Mouse (Mus musculus) liver, adult 2 months (tissue): Measurements from ENCODE around the gene Fkbp1b. TPM values are rescaled to one million over a fixed set of nuclear protein-coding genes. Genes with fewer than 3 reads are reported as not detected.

Experiments used
- DNase-seq: peaks from one replicate; pipeline ENCODE4 v3.0.0-alpha.2; 2011; ENCODE audit warnings: low read depth, low spot score; ENCODE audit errors: extremely low read depth
- H3K27ac ChIP-seq: fragments of 200-500 bp; replicated peaks from 2 replicates; pipeline ENCODE4 v1.5.1; 2012; ENCODE audit warnings: low read depth, mild to moderate bottlenecking, control low read depth, inconsistent platforms, low read length; ENCODE audit not compliant: insufficient read depth
- H3K27me3 ChIP-seq: fragments of 200-500 bp; 2 replicates; pipeline ENCODE4 v1.6.1; 2012; ENCODE audit warnings: mild to moderate bottlenecking, moderate library complexity, low read length, inconsistent platforms; ENCODE audit not compliant: control insufficient read depth, insufficient read depth
- H3K36me3 ChIP-seq: fragments of 200-500 bp; 2 replicates; pipeline ENCODE4 v1.6.1; 2012; ENCODE audit warnings: low read length, inconsistent platforms; ENCODE audit not compliant: control insufficient read depth, insufficient read depth
- H3K4me1 ChIP-seq: fragments of 200-500 bp; 2 replicates; pipeline ENCODE4 v1.6.1; 2011; ENCODE audit warnings: low read length; ENCODE audit not compliant: control insufficient read depth, insufficient read depth
- H3K4me3 ChIP-seq: fragments of 200-500 bp; 2 replicates; pipeline ENCODE4 v1.5.1; 2011; ENCODE audit warnings: low read depth, mild to moderate bottlenecking, control low read depth, low read length, moderate library complexity; ENCODE audit not compliant: insufficient read depth
- H3K79me2 ChIP-seq: fragments of 200-500 bp; 2 replicates; pipeline ENCODE4 v1.6.1; 2012; ENCODE audit warnings: inconsistent platforms, mild to moderate bottlenecking, low read length, moderate library complexity; ENCODE audit not compliant: control insufficient read depth, insufficient read depth
- H3K9ac ChIP-seq: fragments of 200-500 bp; 2 replicates; pipeline ENCODE4 v1.6.1; 2012; ENCODE audit warnings: low read depth, mild to moderate bottlenecking, control low read depth, inconsistent platforms, low read length
- CTCF ChIP-seq: fragments of 200-500 bp; IDR thresholded peaks from 2 replicates; pipeline ENCODE4 v1.5.1; 2011; ENCODE audit warnings: low read depth, low read length, control low read depth
- POLR2A ChIP-seq: fragments of 200-500 bp; IDR thresholded peaks from 2 replicates; pipeline ENCODE4 v1.6.1; 2011; ENCODE audit warnings: low read length, control low read depth; ENCODE audit not compliant: insufficient read depth; ENCODE audit errors: extremely low read depth
- WGBS: fragments of 180-500 bp; shearing (Covaris S2); methylation state at CpG from one replicate; pipeline ENCODE4 v1.1.7; 2018; 5-methylcytosine and 5-hydroxymethylcytosine counted together
- polyA plus RNA-seq: library from polyadenylated mRNA; depleted of rRNA; stranded (reverse); fragments of >200 nt; gene quantifications from 2 replicates; pipeline ENCODE4 v1.2.3, GENCODE M21; 2012
- total RNA-seq: library from RNA; depleted of rRNA; stranded (reverse); fragments of >200 nt; gene quantifications from 2 replicates; pipeline ENCODE4 v1.2.3, GENCODE M21; 2014

Fkbp1b gene
- total and polyA plus RNA-seq, 2 experiments: 0.55 to 0.80 TPM

GRCm38 (mm10) chr12:4842890-4843597 is 1.7 kb upstream of the Fkbp1b start, which contains the start of gene Wdcp:
Gene Wdcp, plus strand, starts transcription at chr12:4843303.
- peak; percentile 91 for DNase-seq
- peak within 1 kb of the TSS; percentile 66 for H3K4me3 ChIP-seq
- TF ChIP-seq CTCF (no peak), POLR2A (peak; percentile 48; the same call in 1 of the 2 replicates)
- under 1% methylated on average over 30 of the region's 30 CpGs for WGBS
- H3K27ac ChIP-seq: peak within 1 kb of the TSS; percentile 81
- H3K79me2 ChIP-seq: peaks cover 3% of the 10 kb centered on the region; the same call in 1 of the 2 replicates
- H3K4me1 ChIP-seq: peaks cover 4% of the 10 kb centered on the region
- no peaks in the 10 kb centered on the region for H3K36me3 ChIP-seq
- no peaks in the 10 kb centered on the region for H3K27me3 ChIP-seq
- peak within 1 kb of the TSS; percentile 81 for H3K9ac ChIP-seq

- 90% methylated on average over 8 of the region's 8 CpGs for WGBS
- H3K79me2 ChIP-seq: peaks cover 2% of the 10 kb centered on the region; the same call in 1 of the 2 replicates
- H3K36me3 ChIP-seq: no peaks in the 10 kb centered on the region
- no peak overlapping the region for H3K9ac ChIP-seq
- H3K4me3 ChIP-seq: no peak overlapping the region
- H3K27ac ChIP-seq: no peak overlapping the region
- H3K27me3 ChIP-seq: no peaks in the 10 kb centered on the region
- peaks cover 4% of the 10 kb centered on the region for H3K4me1 ChIP-seq
- no peak for TF ChIP-seq CTCF
- no peak for TF ChIP-seq POLR2A
- DNase-seq: no peak
These were observed 1.1 kb upstream of the Fkbp1b start for GRCm38 (mm10) chr12:4842456-4842855.

DNA sequence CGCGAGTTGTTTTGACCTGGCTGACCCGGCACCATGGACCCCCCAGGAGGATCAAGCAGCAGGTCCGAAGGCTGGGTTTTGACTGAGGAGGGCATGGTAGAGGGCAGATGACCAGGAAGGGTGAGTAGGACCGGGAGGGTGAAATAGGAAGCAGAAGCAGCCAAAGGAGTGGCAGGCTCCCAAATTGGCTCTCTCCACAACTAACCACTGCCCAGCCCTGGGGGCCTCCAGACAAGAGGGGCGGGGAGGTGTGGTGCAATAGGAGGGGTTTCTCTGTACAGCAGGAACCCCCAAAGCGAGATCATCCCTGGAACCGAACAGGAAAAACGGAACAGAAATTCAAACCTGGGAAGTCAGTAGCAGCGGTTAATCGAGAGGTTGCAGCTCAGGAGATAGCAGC is 650 bp downstream of the Fkbp1b start:
- Histone ChIP-seq H3K79me2 (no peaks in the 10 kb centered on the region; the same call in 1 of the 2 replicates), H3K4me1 (peaks cover 9% of the 10 kb centered on the region), H3K9ac (peak overlapping the region; percentile 63), H3K27me3 (no peaks in the 10 kb centered on the region), H3K4me3 (peak overlapping the region; percentile 59), H3K27ac (no peak overlapping the region), H3K36me3 (no peaks in the 10 kb centered on the region)
- WGBS: 17% methylated on average over 11 of the region's 11 CpGs
- DNase-seq: no peak
- TF ChIP-seq POLR2A (no peak), CTCF (no peak)

DNA sequence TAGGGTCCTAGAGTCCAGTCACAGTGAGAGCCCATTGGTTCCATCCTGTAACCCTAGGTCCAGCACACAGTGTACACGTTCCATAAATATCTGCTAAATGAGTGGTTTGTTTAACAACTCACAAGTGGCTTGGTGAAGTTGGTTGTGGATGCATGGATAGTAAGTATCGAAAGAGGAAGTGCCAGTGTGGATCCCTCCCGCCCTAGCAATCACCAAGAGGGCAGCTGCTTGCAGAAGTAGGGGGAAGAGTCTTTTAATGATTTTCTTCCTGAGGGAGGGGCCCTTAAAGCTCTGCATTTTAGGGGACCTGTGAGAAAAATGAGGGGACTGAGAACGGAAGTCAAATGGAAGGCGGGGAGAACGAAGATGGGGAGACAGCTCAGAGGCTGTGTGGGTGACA is 1.4 kb downstream of the Fkbp1b start:
- no peak for TF ChIP-seq POLR2A
- TF ChIP-seq CTCF: no peak
- Histone ChIP-seq H3K79me2 (no peaks in the 10 kb centered on the region; the same call in 1 of the 2 replicates), H3K36me3 (no peaks in the 10 kb centered on the region), H3K4me1 (peaks cover 9% of the 10 kb centered on the region), H3K9ac (no peak overlapping the region), H3K27ac (no peak overlapping the region), H3K27me3 (no peaks in the 10 kb centered on the region), H3K4me3 (no peak overlapping the region)
- 77% methylated on average over 6 of the region's 6 CpGs for WGBS
- no peak for DNase-seq

DNA sequence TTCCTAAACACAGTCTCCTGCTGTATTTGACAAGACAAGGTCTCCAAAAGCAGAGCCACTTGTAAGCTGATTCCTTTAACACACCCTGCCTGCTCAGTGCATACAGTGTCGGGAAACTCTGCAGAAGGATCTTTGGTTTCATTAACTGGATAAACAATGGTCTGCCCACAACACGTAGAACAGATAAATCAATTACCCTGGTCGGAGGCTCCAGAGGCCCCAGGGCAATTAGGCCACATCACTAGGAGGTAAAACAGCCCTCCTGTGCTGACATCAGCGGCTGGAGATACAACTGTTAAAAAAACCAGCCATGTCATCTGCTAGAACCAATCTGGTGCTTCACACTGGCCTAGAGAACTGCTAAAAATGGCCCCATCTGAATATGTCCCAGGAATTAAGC is 4.4 kb downstream of the Fkbp1b start:
- Histone ChIP-seq H3K27me3 (no peaks in the 10 kb centered on the region), H3K9ac (no peak overlapping the region), H3K79me2 (no peaks in the 10 kb centered on the region), H3K27ac (no peak overlapping the region), H3K4me3 (no peak overlapping the region), H3K36me3 (peaks cover 1% of the 10 kb centered on the region; the same call in 1 of the 2 replicates), H3K4me1 (peaks cover 5% of the 10 kb centered on the region; the same call in 1 of the 2 replicates)
- TF ChIP-seq CTCF (no peak), POLR2A (no peak)
- no peak for DNase-seq
- WGBS: 26% methylated on average over 4 of the region's 4 CpGs

GRCm38 (mm10) chr12:4827256-4827655 is 14.1 kb downstream of the Fkbp1b start:
- WGBS: 88% methylated on average over 3 of the region's 3 CpGs
- Histone ChIP-seq H3K36me3 (peaks cover 29% of the 10 kb centered on the region), H3K4me3 (no peak overlapping the region), H3K27me3 (no peaks in the 10 kb centered on the region), H3K79me2 (no peaks in the 10 kb centered on the region; the same call in 1 of the 2 replicates), H3K9ac (no peak overlapping the region), H3K27ac (no peak overlapping the region), H3K4me1 (no peaks in the 10 kb centered on the region)
- no peak for TF ChIP-seq CTCF
- no peak for TF ChIP-seq POLR2A
- no peak for DNase-seq
